In the genomic region with DNA sequence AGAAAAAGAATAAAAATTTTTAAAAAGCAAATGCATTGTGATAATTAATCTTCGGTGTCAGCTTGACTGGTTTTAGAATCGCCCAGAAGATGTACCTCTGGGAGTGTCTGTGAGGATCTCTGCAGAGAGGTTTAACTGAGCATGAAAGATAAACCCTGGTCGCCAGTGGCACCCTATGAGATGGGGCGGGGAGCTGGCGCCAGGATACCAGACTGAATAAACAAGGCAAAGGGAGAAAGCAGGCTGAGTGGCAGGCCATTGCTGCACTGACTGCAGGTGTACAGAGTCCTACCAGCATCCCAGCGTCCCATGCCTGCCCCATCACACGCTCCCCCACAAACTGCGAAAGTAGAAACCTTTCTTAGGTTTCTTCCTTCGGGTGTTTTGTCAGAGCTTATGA, we compare ENCODE assay signal across 24 mouse cellular contexts. TPM values are rescaled to one million over a fixed set of nuclear protein-coding genes. Genes with fewer than 3 reads are reported as not detected.
DNase-seq lines count a peak whose midpoint lies in the region; ATAC-seq and TF ChIP-seq lines count a peak whose summit lies in the region.
"Had no signal": no experiment of that assay in that cellular context is flagged by ENCODE, and none has a peak within 500 bp of the region (broad histone marks: within the 10 kb centered on the region; RNA-seq: fewer than 3 reads in every experiment).

No protein-coding gene starts in this region.

- no peak for TF ChIP-seq CTCF in intestine, postnatal 0 days (IDR thresholded peaks at IDR 0.05; ENCODE audit: low read depth)
- TF ChIP-seq CTCF in E14TG2a.4 (conservative IDR thresholded peaks at IDR 0.05; ENCODE audit: low read length) = no peak

- H3K4me2 ChIP-seq in intestine, embryonic 16.5 days (ENCODE audit: low read depth, low read length) = no peak overlapping the region
- H3K4me2 ChIP-seq in intestine, postnatal 0 days (replicated peaks; ENCODE audit: low read depth) = no peak overlapping the region
- no peak overlapping the region for H3K4me2 ChIP-seq in liver, embryonic 16.5 days (ENCODE audit: low read depth, low read length)
- no peak overlapping the region for H3K4me2 ChIP-seq in hindbrain, embryonic 12.5 days (replicated peaks)
- H3K4me2 ChIP-seq: embryonic facial prominence, embryonic 15.5 days; heart, embryonic 12.5 days; hindbrain, embryonic 15.5 days; limb, embryonic 12.5 days; lung, embryonic 15.5 days; midbrain, embryonic 13.5 days; neural tube, embryonic 13.5 days had no signal

- H3K9me3 ChIP-seq in intestine, embryonic 16.5 days (ENCODE audit: control insufficient read depth, low read length) = no peaks in the 10 kb centered on the region
- no peaks in the 10 kb centered on the region for H3K9me3 ChIP-seq in intestine, postnatal 0 days (ENCODE audit: control insufficient read depth)
- no peaks in the 10 kb centered on the region for H3K9me3 ChIP-seq in E14TG2a.4 (ENCODE audit: low read length)
- H3K9me3 ChIP-seq in liver, embryonic 16.5 days (replicated peaks; ENCODE audit: control insufficient read depth, low read length) = no peaks in the 10 kb centered on the region
- no peaks in the 10 kb centered on the region for H3K9me3 ChIP-seq in hindbrain, embryonic 12.5 days (replicated peaks)
- H3K9me3 ChIP-seq: embryonic facial prominence, embryonic 15.5 days; heart, embryonic 12.5 days; hindbrain, embryonic 15.5 days; limb, embryonic 12.5 days; lung, embryonic 15.5 days; neural tube, embryonic 13.5 days had no signal

- 47% methylated on average over 9 of the region's 9 CpGs for WGBS in intestine, embryonic 16.5 days
- WGBS in intestine, postnatal 0 days = 41% methylated on average over 9 of the region's 9 CpGs
- 39% methylated on average over 9 of the region's 9 CpGs for WGBS in liver, embryonic 16.5 days (ENCODE audit: insufficient replicate concordance)
- WGBS in hindbrain, embryonic 12.5 days = 60% methylated on average over 9 of the region's 9 CpGs

- H3K27me3 ChIP-seq in intestine, embryonic 16.5 days (replicated peaks; ENCODE audit: control insufficient read depth, insufficient read depth, low read length) = no peaks in the 10 kb centered on the region
- no peaks in the 10 kb centered on the region for H3K27me3 ChIP-seq in intestine, postnatal 0 days (replicated peaks; ENCODE audit: control insufficient read depth, insufficient read depth, low read length)
- no peaks in the 10 kb centered on the region; the same call in 1 of the 2 replicates for H3K27me3 ChIP-seq in E14TG2a.4 (ENCODE audit: insufficient read depth, low read length)
- no peaks in the 10 kb centered on the region for H3K27me3 ChIP-seq in liver, embryonic 16.5 days (ENCODE audit: control insufficient read depth, insufficient read depth, low read depth, low read length)
- H3K27me3 ChIP-seq in hindbrain, embryonic 12.5 days = no peaks in the 10 kb centered on the region
- H3K27me3 ChIP-seq: embryonic facial prominence, embryonic 15.5 days; heart, embryonic 12.5 days; hindbrain, embryonic 15.5 days; limb, embryonic 12.5 days; lung, embryonic 15.5 days; midbrain, embryonic 13.5 days; neural tube, embryonic 13.5 days had no signal

- no peaks in the 10 kb centered on the region for H3K4me1 ChIP-seq in intestine, embryonic 16.5 days (ENCODE audit: control insufficient read depth, insufficient read depth, low read length)
- no peaks in the 10 kb centered on the region for H3K4me1 ChIP-seq in intestine, postnatal 0 days (replicated peaks; ENCODE audit: control insufficient read depth, insufficient read depth, low read length)
- H3K4me1 ChIP-seq in E14TG2a.4 (replicated peaks; ENCODE audit: low read depth, low read length) = peaks cover 10% of the 10 kb centered on the region; the same call in 1 of the 2 replicates
- H3K4me1 ChIP-seq in liver, embryonic 16.5 days (ENCODE audit: control insufficient read depth, low read depth, low read length) = no peaks in the 10 kb centered on the region
- peaks cover 4% of the 10 kb centered on the region; the same call in 1 of the 2 replicates for H3K4me1 ChIP-seq in hindbrain, embryonic 12.5 days
- H3K4me1 ChIP-seq: embryonic facial prominence, embryonic 15.5 days; heart, embryonic 12.5 days; hindbrain, embryonic 15.5 days; limb, embryonic 12.5 days; lung, embryonic 15.5 days had no signal

- no peak overlapping the region for H3K4me3 ChIP-seq in intestine, embryonic 16.5 days (ENCODE audit: low read length)
- no peak overlapping the region for H3K4me3 ChIP-seq in intestine, postnatal 0 days (ENCODE audit: low read depth, low read length)
- 0 out of 2 replicates have a peak overlapping the region, but pooled peaks have one; percentile 23 for H3K4me3 ChIP-seq in E14TG2a.4 (replicated peaks; ENCODE audit: low read length)
- H3K4me3 ChIP-seq in liver, embryonic 16.5 days (ENCODE audit: low read depth, low read length) = no peak overlapping the region
- H3K4me3 ChIP-seq in hindbrain, embryonic 12.5 days = no peak overlapping the region
- H3K4me3 ChIP-seq: embryonic facial prominence, embryonic 15.5 days; heart, embryonic 12.5 days; hindbrain, embryonic 15.5 days; limb, embryonic 12.5 days; lung, embryonic 15.5 days; midbrain, embryonic 13.5 days; neural tube, embryonic 13.5 days had no signal

- H3K27ac ChIP-seq in intestine, embryonic 16.5 days (ENCODE audit: low read length) = no peak overlapping the region
- no peak overlapping the region for H3K27ac ChIP-seq in intestine, postnatal 0 days (ENCODE audit: low read depth, low read length)
- no peak overlapping the region for H3K27ac ChIP-seq in liver, embryonic 16.5 days (ENCODE audit: low read length)
- no peak overlapping the region for H3K27ac ChIP-seq in hindbrain, embryonic 12.5 days
- H3K27ac ChIP-seq: embryonic facial prominence, embryonic 15.5 days; hindbrain, embryonic 15.5 days; limb, embryonic 12.5 days; lung, embryonic 15.5 days; macrophage; midbrain, embryonic 13.5 days; neural tube, embryonic 13.5 days had no signal

- peak; percentile 13 for DNase-seq in liver
- DNase-seq in embryo, embryonic 9.5 days (ENCODE audit: extremely low spot score) = no peak
- no peak for DNase-seq in right cerebral cortex, adult 2 months (ENCODE audit: low spot score in 2 of 2)
- DNase-seq: adrenal gland, adult 8-10 months; cerebellum, adult 9-10 months; embryo, embryonic 11 days; forebrain, postnatal 0 days; kidney, adult 11 months; right cerebral cortex, postnatal 14 days; spleen, adult 18-20 months; thymus, adult 2 months had no signal

- H3K9ac ChIP-seq in intestine, embryonic 16.5 days (ENCODE audit: low read depth, low read length) = no peak overlapping the region
- no peak overlapping the region for H3K9ac ChIP-seq in intestine, postnatal 0 days (ENCODE audit: low read depth, low read length)
- H3K9ac ChIP-seq in liver, embryonic 16.5 days (ENCODE audit: low read depth, low read length) = no peak overlapping the region
- no peak overlapping the region for H3K9ac ChIP-seq in hindbrain, embryonic 12.5 days
- H3K9ac ChIP-seq: embryonic facial prominence, embryonic 15.5 days; forebrain, postnatal 0 days; heart, embryonic 12.5 days; hindbrain, embryonic 15.5 days; limb, embryonic 12.5 days; lung, embryonic 15.5 days; midbrain, embryonic 13.5 days; neural tube, embryonic 13.5 days had no signal

- no peaks in the 10 kb centered on the region for H3K36me3 ChIP-seq in intestine, embryonic 16.5 days (ENCODE audit: control insufficient read depth, insufficient read depth, low read length)
- no peaks in the 10 kb centered on the region for H3K36me3 ChIP-seq in intestine, postnatal 0 days (ENCODE audit: control insufficient read depth, insufficient read depth)
- H3K36me3 ChIP-seq in E14TG2a.4 (ENCODE audit: insufficient read depth, low read length) = no peaks in the 10 kb centered on the region
- H3K36me3 ChIP-seq in liver, embryonic 16.5 days (ENCODE audit: control insufficient read depth, insufficient read depth) = no peaks in the 10 kb centered on the region
- no peaks in the 10 kb centered on the region for H3K36me3 ChIP-seq in hindbrain, embryonic 12.5 days
- H3K36me3 ChIP-seq: embryonic facial prominence, embryonic 15.5 days; heart, embryonic 12.5 days; hindbrain, embryonic 15.5 days; limb, embryonic 12.5 days; lung, embryonic 15.5 days; midbrain, embryonic 13.5 days; neural tube, embryonic 13.5 days had no signal

- peak; percentile 59; the same call in 1 of the 2 replicates for ATAC-seq in intestine, embryonic 16.5 days
- no peak for ATAC-seq in intestine, postnatal 0 days
- ATAC-seq in liver, embryonic 16.5 days (ENCODE audit: low read depth) = peak; percentile 41; the same call in 1 of the 2 replicates
- no peak for ATAC-seq in hindbrain, embryonic 12.5 days (ENCODE audit: low FRiP score)
- ATAC-seq: forebrain, postnatal 0 days; midbrain, embryonic 13.5 days had no signal

RNA-seq across cellular contexts. Expression of gene Gpd2, which starts 49.2 kb away (rescaled TPM):
- 23.0 and 27.0 TPM in 2 replicates for polyA plus RNA-seq in intestine, embryonic 16.5 days (2015; fragmentation: Nextera tagmentation; extraction: Ambion mirVana)
- 26.0 and 26.2 TPM in 2 replicates for polyA plus RNA-seq in intestine, postnatal 0 days (2015; fragmentation: Nextera tagmentation; extraction: Ambion mirVana)
- polyA plus RNA-seq in liver, embryonic 16.5 days (2015; fragmentation: Nextera tagmentation; extraction: Ambion mirVana) = 4.6 and 5.9 TPM in 2 replicates
- polyA plus RNA-seq in hindbrain, embryonic 12.5 days (2016; fragmentation: Nextera tagmentation; extraction: Ambion mirVana) = 17.4 and 18.9 TPM in 2 replicates

Comparison
In these comparisons a context has a peak if more than half of its experiments do, and no peak if none do; other contexts are left out.
1. ATAC-seq: peak in intestine, embryonic 16.5 days (single experiment) and liver, embryonic 16.5 days (single experiment); none in intestine, postnatal 0 days (single experiment) and hindbrain, embryonic 12.5 days (single experiment).